Mouse (Mus musculus): ENCODE data around the gene Cldnd1. TPM values are rescaled to one million over a fixed set of nuclear protein-coding genes. Genes with fewer than 3 reads are reported as not detected.

Cldnd1 gene
- total and polyA plus RNA-seq, 2 experiments from 2014 or later, result 24.0 to 72.0 TPM

DNA sequence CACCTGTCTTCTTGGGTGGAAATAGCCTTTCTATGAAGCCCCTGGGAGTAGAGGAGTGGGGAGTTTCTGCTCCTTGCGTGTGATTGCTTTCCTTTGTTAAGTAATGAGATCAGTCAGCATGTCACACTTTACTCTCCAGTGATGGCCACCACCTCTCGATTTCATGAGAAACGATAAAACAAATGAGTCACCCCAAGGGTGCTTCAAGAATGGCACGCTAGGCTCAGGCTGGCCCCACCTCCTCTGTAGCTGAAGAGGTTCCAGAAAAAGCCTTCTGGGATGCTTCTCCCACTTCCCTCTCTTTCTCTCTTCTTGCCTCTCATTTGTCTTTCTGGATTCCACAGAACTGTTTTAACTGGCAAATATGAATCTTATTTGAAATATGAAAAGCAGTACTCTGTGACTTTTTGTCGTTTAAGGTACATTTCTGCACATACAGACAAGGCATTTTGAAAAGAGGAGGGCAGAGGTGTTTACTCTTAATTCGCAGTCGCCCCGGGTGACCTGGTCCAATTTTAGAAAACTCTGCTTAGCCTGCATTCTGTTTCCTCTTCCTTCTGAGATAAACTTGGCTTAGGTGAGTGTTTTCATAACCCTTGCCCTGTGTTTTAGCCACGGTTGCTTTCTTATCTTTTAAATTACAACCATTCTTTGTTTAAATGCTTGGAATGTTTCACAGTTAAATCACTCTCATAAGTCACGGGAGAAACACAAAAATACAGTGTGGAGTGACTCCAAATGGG, 24.2 kb upstream of the Cldnd1 start:
- ATAC-seq (ENCODE audit: insufficient read depth, low read depth), result no peak
- TF ChIP-seq CTCF (IDR thresholded peaks at IDR 0.05; ENCODE audit: low read depth), result no peak
- peak; percentile 31; the same call in 1 of the 2 replicates for TF ChIP-seq EP300 (IDR thresholded peaks at IDR 0.05; ENCODE audit: low read depth)
- H3K9ac ChIP-seq (replicated peaks; ENCODE audit: low read depth, low read length), result no peak overlapping the region
- peak overlapping the region; percentile 39 for H3K4me2 ChIP-seq (ENCODE audit: low read depth, low read length)
- no peak overlapping the region for H3K4me3 ChIP-seq (ENCODE audit: low read depth, low read length)
- H3K9me3 ChIP-seq (replicated peaks; ENCODE audit: control insufficient read depth, low read length), result no peaks in the 10 kb centered on the region
- peak overlapping the region; percentile 57 for H3K27ac ChIP-seq (ENCODE audit: low read depth)
- H3K27me3 ChIP-seq (ENCODE audit: control insufficient read depth, insufficient read depth, low read length), result no peaks in the 10 kb centered on the region
- peaks cover 12% of the 10 kb centered on the region for H3K4me1 ChIP-seq (ENCODE audit: control insufficient read depth, insufficient read depth)
- WGBS, result 5% methylated on average over 10 of the region's 10 CpGs
- DNase-seq (ENCODE audit: low spot score), result peak; percentile 25
- H3K36me3 ChIP-seq (replicated peaks; ENCODE audit: control insufficient read depth, insufficient read depth, low read length), result no peaks in the 10 kb centered on the region

DNA sequence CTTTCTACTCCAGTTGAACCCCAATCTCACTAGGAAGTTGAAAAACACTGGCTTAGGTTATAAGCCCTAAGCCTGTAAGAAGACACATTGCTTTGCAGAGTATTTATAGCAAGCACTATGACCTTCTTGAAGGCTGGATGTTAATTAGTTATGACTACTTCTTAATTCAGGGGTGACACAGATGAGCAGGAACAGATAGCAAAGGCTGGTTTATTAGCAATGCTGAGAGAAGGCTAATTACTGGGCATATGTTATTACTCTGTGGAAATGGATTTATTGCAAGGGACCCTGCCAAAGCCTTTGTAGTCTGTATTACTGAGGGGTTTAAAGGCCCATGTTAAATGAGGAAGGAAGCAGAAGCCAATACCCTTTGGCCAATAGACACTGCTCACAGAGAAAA, 22.7 kb upstream of the Cldnd1 start:
- Histone ChIP-seq H3K27ac (ENCODE audit: low read depth) (no peak overlapping the region), H3K4me1 (ENCODE audit: control insufficient read depth, insufficient read depth) (peaks cover 12% of the 10 kb centered on the region), H3K36me3 (replicated peaks; ENCODE audit: control insufficient read depth, insufficient read depth, low read length) (no peaks in the 10 kb centered on the region), H3K4me3 (ENCODE audit: low read depth, low read length) (no peak overlapping the region), H3K4me2 (ENCODE audit: low read depth, low read length) (no peak overlapping the region), H3K9me3 (replicated peaks; ENCODE audit: control insufficient read depth, low read length) (no peaks in the 10 kb centered on the region), H3K27me3 (ENCODE audit: control insufficient read depth, insufficient read depth, low read length) (no peaks in the 10 kb centered on the region), H3K9ac (replicated peaks; ENCODE audit: low read depth, low read length) (no peak overlapping the region)
- TF ChIP-seq EP300 (IDR thresholded peaks at IDR 0.05; ENCODE audit: low read depth), result no peak
- no peak for TF ChIP-seq CTCF (IDR thresholded peaks at IDR 0.05; ENCODE audit: low read depth)
- no peak for ATAC-seq (ENCODE audit: insufficient read depth, low read depth)
- DNase-seq (ENCODE audit: low spot score), result no peak

DNA sequence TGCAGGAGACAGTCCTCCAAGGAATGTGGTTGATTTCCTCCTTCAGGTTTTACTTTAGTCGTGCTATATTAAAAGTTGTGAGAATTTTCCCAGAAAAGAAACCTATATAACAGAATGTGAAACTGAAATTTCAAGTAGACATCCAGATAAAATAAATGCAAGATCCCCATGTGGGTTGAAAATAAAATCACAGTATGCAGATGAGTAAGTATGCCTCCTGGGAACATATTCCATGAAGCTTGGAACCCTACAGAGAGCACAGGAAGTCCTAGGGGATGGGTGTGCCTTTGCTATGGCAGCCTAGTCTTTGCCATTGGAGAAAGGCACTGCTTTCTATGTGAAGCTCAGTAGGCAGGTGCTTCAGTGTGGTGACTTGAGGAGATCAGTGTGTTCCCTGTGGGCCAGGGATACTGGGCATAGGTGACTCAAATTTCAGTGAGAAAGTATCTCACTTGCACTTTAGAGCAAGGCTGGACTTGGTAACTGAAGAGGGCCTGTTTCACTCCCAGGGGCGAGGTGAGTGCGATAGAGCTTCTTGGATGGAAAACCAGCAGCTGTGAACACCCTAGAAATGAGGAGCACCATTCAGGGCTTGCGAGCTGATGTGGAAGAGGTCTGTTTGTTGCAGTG, 20.3 kb upstream of the Cldnd1 start:
- no peak overlapping the region for H3K4me3 ChIP-seq (ENCODE audit: low read depth, low read length)
- no peak overlapping the region for H3K27ac ChIP-seq (ENCODE audit: low read depth)
- no peaks in the 10 kb centered on the region for H3K36me3 ChIP-seq (replicated peaks; ENCODE audit: control insufficient read depth, insufficient read depth, low read length)
- DNase-seq (ENCODE audit: low spot score), result no peak
- H3K9me3 ChIP-seq (replicated peaks; ENCODE audit: control insufficient read depth, low read length), result no peaks in the 10 kb centered on the region
- H3K27me3 ChIP-seq (ENCODE audit: control insufficient read depth, insufficient read depth, low read length), result no peaks in the 10 kb centered on the region
- H3K4me2 ChIP-seq (ENCODE audit: low read depth, low read length), result no peak overlapping the region
- no peak overlapping the region for H3K9ac ChIP-seq (replicated peaks; ENCODE audit: low read depth, low read length)
- H3K4me1 ChIP-seq (ENCODE audit: control insufficient read depth, insufficient read depth), result peaks cover 12% of the 10 kb centered on the region
- TF ChIP-seq CTCF (IDR thresholded peaks at IDR 0.05; ENCODE audit: low read depth) (no peak), EP300 (IDR thresholded peaks at IDR 0.05; ENCODE audit: low read depth) (no peak)
- no peak for ATAC-seq (ENCODE audit: insufficient read depth, low read depth)
- WGBS, result 83% methylated on average over 4 of the region's 4 CpGs

DNA sequence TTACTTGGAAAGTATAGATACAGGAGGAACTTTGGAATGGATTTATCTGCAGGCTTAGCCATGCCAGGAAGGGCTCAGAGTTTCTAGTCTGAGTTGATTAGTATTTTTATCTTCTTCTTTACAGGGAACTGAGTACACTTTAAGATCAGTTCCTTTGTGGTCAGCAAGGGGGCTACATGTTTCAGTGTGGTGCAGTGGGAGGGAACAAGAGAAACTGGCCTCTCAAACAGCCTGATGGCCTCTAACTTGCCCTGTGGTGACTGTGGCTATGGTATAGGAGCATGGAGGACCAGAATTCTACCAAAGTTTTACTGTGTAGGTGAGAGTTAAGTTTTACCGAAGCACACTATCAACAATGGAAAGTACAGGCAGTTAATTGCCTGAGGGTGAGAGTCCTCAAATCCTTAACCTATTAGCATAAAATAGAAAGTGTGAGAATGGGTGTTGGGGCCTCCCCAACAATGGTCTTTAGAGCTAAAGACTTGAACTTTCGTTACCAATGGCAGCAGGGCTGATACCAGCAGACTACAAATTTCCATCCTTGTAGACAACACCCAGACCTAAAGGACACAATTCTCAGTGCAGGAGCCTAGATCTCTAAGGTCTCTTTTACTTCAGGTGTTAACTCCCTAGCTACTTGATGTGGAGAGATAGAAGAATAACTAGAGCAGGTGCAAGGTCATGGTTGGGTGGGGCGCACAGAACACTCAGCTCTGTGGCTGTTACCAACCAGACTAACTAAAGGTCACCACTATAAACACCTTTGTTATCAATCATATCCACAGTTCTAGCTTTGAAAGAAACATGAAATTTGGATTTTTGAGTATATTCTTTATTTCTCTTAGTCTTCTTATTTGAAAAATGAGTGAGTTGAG, 18.9 kb upstream of the Cldnd1 start:
- Histone ChIP-seq H3K4me3 (ENCODE audit: low read depth, low read length) (no peak overlapping the region), H3K4me1 (ENCODE audit: control insufficient read depth, insufficient read depth) (0 out of 2 replicates have a peak, but pooled peaks cover 4% of the 10 kb centered on the region), H3K27me3 (ENCODE audit: control insufficient read depth, insufficient read depth, low read length) (no peaks in the 10 kb centered on the region), H3K9ac (replicated peaks; ENCODE audit: low read depth, low read length) (no peak overlapping the region), H3K27ac (ENCODE audit: low read depth) (no peak overlapping the region), H3K36me3 (replicated peaks; ENCODE audit: control insufficient read depth, insufficient read depth, low read length) (no peaks in the 10 kb centered on the region), H3K4me2 (ENCODE audit: low read depth, low read length) (no peak overlapping the region), H3K9me3 (replicated peaks; ENCODE audit: control insufficient read depth, low read length) (no peaks in the 10 kb centered on the region)
- no peak for TF ChIP-seq EP300 (IDR thresholded peaks at IDR 0.05; ENCODE audit: low read depth)
- TF ChIP-seq CTCF (IDR thresholded peaks at IDR 0.05; ENCODE audit: low read depth), result no peak
- ATAC-seq (ENCODE audit: insufficient read depth, low read depth), result no peak
- DNase-seq (ENCODE audit: low spot score), result no peak
- 84% methylated on average over 3 of the region's 3 CpGs for WGBS

DNA sequence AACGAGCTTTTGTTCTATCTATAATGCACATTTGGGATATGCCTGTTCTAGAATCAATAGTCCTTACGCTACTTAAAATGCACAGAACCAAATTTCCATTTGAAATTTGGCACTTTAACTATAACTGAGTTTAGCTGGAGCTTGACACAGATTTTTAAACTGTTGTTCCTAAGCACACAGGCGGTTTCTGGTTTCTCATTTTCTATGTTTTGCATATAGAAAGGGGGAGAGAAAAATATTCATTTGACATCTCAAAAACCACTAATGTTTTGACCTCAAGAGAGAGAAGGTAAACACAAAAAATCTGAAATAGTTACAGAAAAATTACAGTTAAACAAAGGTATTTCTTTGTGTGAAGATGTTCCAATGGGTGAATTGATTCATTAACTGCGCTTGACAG, 18.2 kb upstream of the Cldnd1 start:
- Histone ChIP-seq H3K27me3 (ENCODE audit: control insufficient read depth, insufficient read depth, low read length) (no peaks in the 10 kb centered on the region), H3K9ac (replicated peaks; ENCODE audit: low read depth, low read length) (no peak overlapping the region), H3K4me3 (ENCODE audit: low read depth, low read length) (no peak overlapping the region), H3K9me3 (replicated peaks; ENCODE audit: control insufficient read depth, low read length) (no peaks in the 10 kb centered on the region), H3K4me2 (ENCODE audit: low read depth, low read length) (no peak overlapping the region), H3K27ac (ENCODE audit: low read depth) (no peak overlapping the region), H3K36me3 (replicated peaks; ENCODE audit: control insufficient read depth, insufficient read depth, low read length) (no peaks in the 10 kb centered on the region), H3K4me1 (ENCODE audit: control insufficient read depth, insufficient read depth) (no peaks in the 10 kb centered on the region)
- ATAC-seq (ENCODE audit: insufficient read depth, low read depth) (no peak), DNase-seq (ENCODE audit: low spot score) (no peak)
- WGBS, result 88% methylated on average over 4 of the region's 4 CpGs
- TF ChIP-seq CTCF (IDR thresholded peaks at IDR 0.05; ENCODE audit: low read depth) (no peak), EP300 (IDR thresholded peaks at IDR 0.05; ENCODE audit: low read depth) (no peak)

Data from heart, postnatal 0 days (tissue).